Comparison of ENCODE assay signal across 14 mouse cellular contexts in the genomic region with DNA sequence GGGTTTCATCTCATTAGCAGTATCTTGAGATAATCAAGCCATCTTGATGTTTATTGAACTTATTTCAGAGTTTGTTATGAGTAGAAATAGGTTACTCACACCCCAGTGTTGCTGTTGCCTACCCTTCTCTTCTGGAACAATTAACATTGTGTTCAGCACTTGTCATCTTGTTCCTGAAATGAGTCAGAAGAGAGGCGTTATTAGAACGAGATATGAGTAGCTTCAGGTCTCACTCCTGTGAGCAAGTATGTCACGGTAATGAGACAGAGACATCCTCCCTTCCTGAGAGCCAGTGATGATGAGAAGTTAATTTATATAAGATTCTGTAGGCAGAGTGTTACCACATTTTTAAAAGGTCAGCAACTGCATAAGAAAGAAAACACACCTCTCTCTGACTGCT. TPM values are rescaled to one million over a fixed set of nuclear protein-coding genes. Genes with fewer than 3 reads are reported as not detected.
A peak's percentile ranks its signal among the peaks of the same experiment; 100 is the strongest.
DNase-seq lines count a peak whose midpoint lies in the region; ATAC-seq lines count a peak whose summit lies in the region.
"Had no signal": no experiment of that assay in that cellular context is flagged by ENCODE, and none has a peak within 500 bp of the region (broad histone marks: within the 10 kb centered on the region; RNA-seq: fewer than 3 reads in every experiment).

No protein-coding gene starts in this region.

- DNase-seq in CD4-positive, CD25-positive, alpha-beta regulatory T cell, adult 2 months (ENCODE audit: low read depth, low spot score): peak; percentile 71
- DNase-seq in Muller cell, postnatal 12 days (ENCODE audit: inconsistent ontology term): peak; percentile 61
- no peak for DNase-seq in layer of hippocampus, adult 11-12 months (ENCODE audit: low spot score)
- DNase-seq in T-cell, adult 2 months (ENCODE audit: low spot score): no peak
- DNase-seq in cerebellum, adult 9-10 months: no peak
- DNase-seq: cerebellum, adult 9-11 months; kidney, postnatal 14 days; lung, postnatal 10 days; thymus, postnatal 4 days had no signal

- ATAC-seq in inflammation-experienced regulatory T-cells, adult 6 months: peak; percentile 89
- ATAC-seq in megakaryocyte-erythroid progenitor cell, adult 5-6 weeks (replicated peaks; ENCODE audit: low FRiP score, low TSS enrichment, poor library complexity, severe bottlenecking): 0 out of 2 replicates have a peak, but pooled peaks have one; percentile 5
- ATAC-seq: forebrain, embryonic 15.5 days; intestine, postnatal 0 days; midbrain, embryonic 13.5 days had no signal

RNA-seq across cellular contexts. Expression of gene E130308A19Rik, which starts 56.5 kb away (rescaled TPM):
- polyA plus RNA-seq in inflammation-experienced regulatory T-cells, adult 6 months (2017; shearing (Covaris generic)): 10 to 100 TPM in 1 of 3 experiments, 1 to 10 TPM in 2; 7.0 to 25.5 (median 10.0) TPM
- total RNA-seq in megakaryocyte-erythroid progenitor cell, adult 5-6 weeks (2014; fragmentation: Nextera tagmentation): 24.1 and 39.1 TPM in 2 replicates
- total RNA-seq in megakaryocyte-erythroid progenitor cell, adult 5-6 weeks (2017): 9.6 and 17.0 TPM in 2 replicates

Comparison
In these comparisons a context has a peak if more than half of its experiments do, and no peak if none do; other contexts are left out.
1. DNase-seq: peak in CD4-positive, CD25-positive, alpha-beta regulatory T cell, adult 2 months (single experiment) and Muller cell, postnatal 12 days (single experiment); none in layer of hippocampus, adult 11-12 months (single experiment), T-cell, adult 2 months (single experiment) and cerebellum, adult 9-10 months (single experiment).